Mouse (Mus musculus) limb, embryonic 12.5 days (tissue): Measurements from ENCODE around the gene Ecel1. TPM values are rescaled to one million over a fixed set of nuclear protein-coding genes. Genes with fewer than 3 reads are reported as not detected.

Experiments used
- ATAC-seq: fragments of 200-750 bp; cut with Nextera tagmentation; 2 replicates; pipeline ENCODE4 v1.8.0; 2017; ENCODE audit warnings: low read depth, moderate TSS enrichment; ENCODE audit not compliant: insufficient number of reproducible peaks, insufficient read depth, low FRiP score, low TSS enrichment
- H3K27ac ChIP-seq: fragments of 300-500 bp; sonication (generic); 2 replicates; pipeline ENCODE4 v1.5.1; 2016; ENCODE audit warnings: mild to moderate bottlenecking, moderate library complexity
- H3K27me3 ChIP-seq: fragments of 300-500 bp; sonication (generic); 2 replicates; pipeline ENCODE4 v1.6.1; 2016; ENCODE audit warnings: mild to moderate bottlenecking, moderate library complexity
- H3K36me3 ChIP-seq: fragments of 300-500 bp; sonication (generic); 2 replicates; pipeline ENCODE4 v1.6.1; 2016; ENCODE audit warnings: mild to moderate bottlenecking, moderate library complexity
- H3K4me1 ChIP-seq: fragments of 300-500 bp; sonication (generic); replicated peaks from 2 replicates; pipeline ENCODE4 v1.6.1; 2016
- H3K4me2 ChIP-seq: fragments of 300-500 bp; sonication (generic); 2 replicates; pipeline ENCODE4 v1.6.1; 2016; ENCODE audit warnings: mild to moderate bottlenecking, moderate library complexity
- H3K4me3 ChIP-seq: fragments of 300-500 bp; sonication (generic); replicated peaks from 2 replicates; pipeline ENCODE4 v1.5.1; 2016; ENCODE audit warnings: mild to moderate bottlenecking
- H3K9ac ChIP-seq: fragments of 300-500 bp; sonication (generic); replicated peaks from 2 replicates; pipeline ENCODE4 v1.6.1; 2016; ENCODE audit warnings: mild to moderate bottlenecking, moderate library complexity
- H3K9me3 ChIP-seq: fragments of 300-500 bp; sonication (generic); 2 replicates; pipeline ENCODE4 v1.6.1; 2016; ENCODE audit warnings: mild to moderate bottlenecking, moderate library complexity
- WGBS: fragments of 180-500 bp; shearing (Covaris S2); methylation state at CpG from one replicate; pipeline ENCODE4 v1.1.7; 2016; 5-methylcytosine and 5-hydroxymethylcytosine counted together
- polyA plus RNA-seq: library from polyadenylated mRNA; unstranded; fragments of >200 nt; fragmentation: Nextera tagmentation; extraction: Ambion mirVana; gene quantifications from 2 replicates; pipeline ENCODE4 v1.2.1, GENCODE M21; 2016

Gene Ecel1
- polyA plus RNA-seq, 1 experiment from 2014 or later, result 0.56 TPM

- H3K36me3 ChIP-seq, result no peaks in the 10 kb centered on the region
- no peak overlapping the region for H3K27ac ChIP-seq
- 1% methylated on average over 50 of the region's 54 CpGs for WGBS
- H3K4me2 ChIP-seq, result peak overlapping the region; percentile 71
- ATAC-seq, result peak; percentile 61
- peaks cover 85% of the 10 kb centered on the region for H3K27me3 ChIP-seq
- no peaks in the 10 kb centered on the region for H3K9me3 ChIP-seq
- H3K4me3 ChIP-seq, result peak overlapping the region; percentile 54
- peak overlapping the region; percentile 64 for H3K9ac ChIP-seq
- peaks cover 16% of the 10 kb centered on the region; the same call in 1 of the 2 replicates for H3K4me1 ChIP-seq
Observed at GRCm38 (mm10) chr1:87186261-87187036, 30.1 kb upstream of the Ecel1 start.

- H3K4me2 ChIP-seq, result no peak overlapping the region
- no peak overlapping the region for H3K27ac ChIP-seq
- 6% methylated on average over 13 of the region's 13 CpGs for WGBS
- no peaks in the 10 kb centered on the region for H3K36me3 ChIP-seq
- ATAC-seq, result no peak
- H3K27me3 ChIP-seq, result peaks cover 89% of the 10 kb centered on the region
- no peaks in the 10 kb centered on the region for H3K9me3 ChIP-seq
- peaks cover 12% of the 10 kb centered on the region; the same call in 1 of the 2 replicates for H3K4me1 ChIP-seq
- no peak overlapping the region for H3K9ac ChIP-seq
- no peak overlapping the region for H3K4me3 ChIP-seq
Observed at GRCm38 (mm10) chr1:87185526-87185925, 29.2 kb upstream of the Ecel1 start.

GRCm38 (mm10) chr1:87184751-87185139, 28.4 kb upstream of the Ecel1 start:
- H3K4me2 ChIP-seq, result peak overlapping the region; percentile 15; the same call in 1 of the 2 replicates
- 10% methylated on average over 20 of the region's 20 CpGs for WGBS

DNA sequence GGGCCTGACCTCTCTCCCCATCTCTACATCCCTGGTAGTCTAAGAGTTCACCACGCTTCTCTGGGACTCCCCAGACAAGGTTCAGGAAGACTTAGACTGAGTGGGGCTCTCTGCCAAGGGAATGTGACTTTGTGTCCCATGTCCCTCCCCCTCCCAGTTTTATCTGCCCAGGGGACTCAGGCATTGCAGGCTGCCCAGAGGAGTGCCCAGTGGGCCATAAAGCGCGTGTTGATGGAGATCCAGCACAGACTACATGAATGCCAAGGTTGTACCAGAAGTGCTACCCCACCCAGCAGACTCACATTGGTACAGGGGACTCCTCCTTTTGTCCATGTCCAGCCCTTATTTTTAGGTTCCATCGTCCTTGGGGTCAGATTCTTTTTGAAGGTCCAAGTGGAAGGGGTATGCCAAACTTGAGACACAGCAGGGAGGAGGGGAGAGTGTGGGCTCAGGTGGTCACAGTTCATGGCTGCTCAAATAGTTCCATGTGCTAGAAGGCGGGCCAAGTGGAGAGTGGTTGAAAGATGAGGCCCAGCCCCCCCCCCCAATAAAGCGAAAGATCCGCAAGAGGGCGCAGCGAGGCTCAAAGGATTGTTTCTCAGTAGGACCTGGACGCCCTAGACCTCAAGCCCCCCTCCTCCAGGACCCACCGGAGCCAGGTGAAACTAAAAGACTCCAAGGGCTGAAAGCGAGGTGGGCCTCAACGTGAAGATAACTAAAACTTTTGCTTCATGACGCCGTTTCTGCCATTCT, 27.9 kb upstream of the Ecel1 start:
- Histone ChIP-seq H3K4me1 (peaks cover 10% of the 10 kb centered on the region; the same call in 1 of the 2 replicates), H3K27me3 (peaks cover 90% of the 10 kb centered on the region), H3K27ac (no peak overlapping the region), H3K36me3 (no peaks in the 10 kb centered on the region), H3K9ac (no peak overlapping the region), H3K9me3 (no peaks in the 10 kb centered on the region), H3K4me3 (no peak overlapping the region), H3K4me2 (0 out of 2 replicates have a peak overlapping the region, but pooled peaks have one; percentile 15)
- WGBS, result 28% methylated on average over 15 of the region's 15 CpGs
- no peak for ATAC-seq

More at GRCm38 (mm10) chr1:87184751-87185139, 28.4 kb upstream of the Ecel1 start:
- no peak for ATAC-seq
- no peak overlapping the region for H3K9ac ChIP-seq
- no peaks in the 10 kb centered on the region for H3K9me3 ChIP-seq
- H3K4me1 ChIP-seq, result peaks cover 10% of the 10 kb centered on the region; the same call in 1 of the 2 replicates
- no peak overlapping the region for H3K27ac ChIP-seq
- no peaks in the 10 kb centered on the region for H3K36me3 ChIP-seq
- H3K4me3 ChIP-seq, result no peak overlapping the region
- H3K27me3 ChIP-seq, result peaks cover 96% of the 10 kb centered on the region

GRCm38 (mm10) chr1:87183013-87183412, 26.7 kb upstream of the Ecel1 start, which contains the start of gene Prss56:
TSS of gene Prss56 (plus strand) at chr1:87183313.
- WGBS, result 29% methylated on average over 9 of the region's 9 CpGs

GRCm38 (mm10) chr1:87180896-87181295, 24.6 kb upstream of the Ecel1 start:
- Histone ChIP-seq H3K27me3 (peaks cover 66% of the 10 kb centered on the region), H3K4me1 (peaks cover 8% of the 10 kb centered on the region), H3K4me3 (no peak overlapping the region), H3K4me2 (no peak overlapping the region), H3K9me3 (no peaks in the 10 kb centered on the region), H3K9ac (no peak overlapping the region), H3K36me3 (no peaks in the 10 kb centered on the region), H3K27ac (no peak overlapping the region)
- ATAC-seq, result no peak
- 55% methylated on average over 5 of the region's 5 CpGs for WGBS

More at GRCm38 (mm10) chr1:87183013-87183412, 26.7 kb upstream of the Ecel1 start, which contains the start of gene Prss56:
- Histone ChIP-seq H3K4me3 (no peak within 1 kb of the TSS), H3K27ac (no peak within 1 kb of the TSS), H3K9ac (no peak within 1 kb of the TSS), H3K36me3 (no peaks in the 10 kb centered on the region), H3K9me3 (no peaks in the 10 kb centered on the region), H3K4me2 (no peak within 1 kb of the TSS), H3K4me1 (peaks cover 10% of the 10 kb centered on the region; the same call in 1 of the 2 replicates), H3K27me3 (peaks cover 79% of the 10 kb centered on the region)
- ATAC-seq, result no peak

- Histone ChIP-seq H3K9ac (no peak overlapping the region), H3K36me3 (no peaks in the 10 kb centered on the region), H3K27ac (no peak overlapping the region), H3K4me2 (peak overlapping the region; percentile 28; the same call in 1 of the 2 replicates), H3K4me1 (peaks cover 18% of the 10 kb centered on the region), H3K27me3 (peaks cover 52% of the 10 kb centered on the region), H3K4me3 (no peak overlapping the region), H3K9me3 (no peaks in the 10 kb centered on the region)
- 9% methylated on average over 11 of the region's 11 CpGs for WGBS
- ATAC-seq, result peak; percentile 72
Observed at GRCm38 (mm10) chr1:87175852-87176292, 19.6 kb upstream of the Ecel1 start.

DNA sequence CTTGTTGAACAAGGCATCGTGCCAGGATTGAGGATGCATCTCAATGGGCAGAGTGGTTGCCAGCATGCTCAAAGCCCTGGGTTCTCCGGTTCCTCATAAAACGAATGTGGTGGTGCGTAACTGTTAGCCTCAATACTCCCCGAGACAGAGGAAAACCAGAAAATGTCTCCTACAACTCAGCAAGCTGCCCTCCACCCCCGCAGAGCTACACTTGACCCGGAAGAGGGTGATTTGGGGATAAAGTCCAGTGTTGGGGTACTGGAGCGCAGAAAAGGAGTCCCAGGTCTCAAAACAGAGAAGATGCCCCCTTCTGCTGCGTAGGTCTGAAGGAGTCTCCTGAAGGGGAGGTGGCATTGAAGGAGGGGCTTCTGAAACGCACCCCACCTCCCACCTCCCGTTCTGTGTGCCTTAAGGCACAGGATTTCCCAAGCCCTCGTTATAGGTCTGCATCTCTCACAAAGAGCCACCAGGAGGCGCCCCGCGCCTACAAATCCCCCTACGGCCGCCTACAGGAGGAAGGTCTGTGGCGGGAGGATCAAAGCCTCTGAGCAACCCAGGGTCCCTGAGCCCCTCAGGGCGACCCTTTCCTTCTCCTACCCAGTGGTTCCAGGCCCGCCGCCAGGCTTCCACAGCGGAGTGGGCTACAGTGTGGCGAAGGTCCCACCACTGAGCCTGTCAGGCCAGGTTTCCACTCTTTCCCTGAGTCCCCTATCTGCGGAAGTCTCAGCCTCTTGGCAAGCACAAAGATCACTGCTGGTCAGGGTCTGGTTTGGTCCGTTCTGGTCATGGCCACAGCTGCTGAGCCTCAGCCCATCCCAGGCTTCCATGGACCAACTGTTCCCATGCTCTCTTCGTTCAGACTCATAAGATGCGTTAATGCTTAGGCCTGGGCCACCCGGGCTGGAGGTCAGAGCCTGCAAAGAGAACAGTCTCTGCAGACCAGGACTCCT, 18.0 kb upstream of the Ecel1 start:
- Histone ChIP-seq H3K9ac (no peak overlapping the region), H3K4me3 (no peak overlapping the region), H3K4me2 (peak overlapping the region; percentile 22; the same call in 1 of the 2 replicates), H3K4me1 (peaks cover 33% of the 10 kb centered on the region), H3K9me3 (no peaks in the 10 kb centered on the region), H3K36me3 (no peaks in the 10 kb centered on the region), H3K27ac (no peak overlapping the region), H3K27me3 (peaks cover 57% of the 10 kb centered on the region)
- 24% methylated on average over 28 of the region's 28 CpGs for WGBS
- ATAC-seq, result no peak

- WGBS, result 27% methylated on average over 9 of the region's 9 CpGs
- ATAC-seq, result no peak
- Histone ChIP-seq H3K27ac (no peak overlapping the region), H3K9ac (no peak overlapping the region), H3K27me3 (peaks cover 74% of the 10 kb centered on the region), H3K36me3 (no peaks in the 10 kb centered on the region), H3K4me2 (no peak overlapping the region), H3K9me3 (no peaks in the 10 kb centered on the region), H3K4me3 (no peak overlapping the region), H3K4me1 (peaks cover 34% of the 10 kb centered on the region)
Observed at GRCm38 (mm10) chr1:87172316-87172715, 16.0 kb upstream of the Ecel1 start.

GRCm38 (mm10) chr1:87171312-87171711, 15.0 kb upstream of the Ecel1 start:
- H3K27me3 ChIP-seq, result peaks cover 80% of the 10 kb centered on the region
- no peak overlapping the region for H3K4me2 ChIP-seq
- no peak overlapping the region for H3K9ac ChIP-seq
- no peak overlapping the region for H3K27ac ChIP-seq
- no peak overlapping the region for H3K4me3 ChIP-seq
- WGBS, result 86% methylated on average over 1 of the region's 1 CpGs
- H3K4me1 ChIP-seq, result peaks cover 32% of the 10 kb centered on the region
- no peak for ATAC-seq
- H3K36me3 ChIP-seq, result no peaks in the 10 kb centered on the region
- no peaks in the 10 kb centered on the region for H3K9me3 ChIP-seq
